Mouse (Mus musculus): ENCODE data around the gene Tfe3. TPM values are rescaled to one million over a fixed set of nuclear protein-coding genes. Genes with fewer than 3 reads are reported as not detected.
"Not testable (repeated sequence)": the region's sequence is repeated elsewhere in the genome, so short reads cannot be mapped to it uniquely, and the experiment has no call there.

The Tfe3 gene
- polyA plus RNA-seq (2015; fragmentation: Nextera tagmentation; extraction: Ambion mirVana) = 19.1 TPM in 2 replicates

DNA sequence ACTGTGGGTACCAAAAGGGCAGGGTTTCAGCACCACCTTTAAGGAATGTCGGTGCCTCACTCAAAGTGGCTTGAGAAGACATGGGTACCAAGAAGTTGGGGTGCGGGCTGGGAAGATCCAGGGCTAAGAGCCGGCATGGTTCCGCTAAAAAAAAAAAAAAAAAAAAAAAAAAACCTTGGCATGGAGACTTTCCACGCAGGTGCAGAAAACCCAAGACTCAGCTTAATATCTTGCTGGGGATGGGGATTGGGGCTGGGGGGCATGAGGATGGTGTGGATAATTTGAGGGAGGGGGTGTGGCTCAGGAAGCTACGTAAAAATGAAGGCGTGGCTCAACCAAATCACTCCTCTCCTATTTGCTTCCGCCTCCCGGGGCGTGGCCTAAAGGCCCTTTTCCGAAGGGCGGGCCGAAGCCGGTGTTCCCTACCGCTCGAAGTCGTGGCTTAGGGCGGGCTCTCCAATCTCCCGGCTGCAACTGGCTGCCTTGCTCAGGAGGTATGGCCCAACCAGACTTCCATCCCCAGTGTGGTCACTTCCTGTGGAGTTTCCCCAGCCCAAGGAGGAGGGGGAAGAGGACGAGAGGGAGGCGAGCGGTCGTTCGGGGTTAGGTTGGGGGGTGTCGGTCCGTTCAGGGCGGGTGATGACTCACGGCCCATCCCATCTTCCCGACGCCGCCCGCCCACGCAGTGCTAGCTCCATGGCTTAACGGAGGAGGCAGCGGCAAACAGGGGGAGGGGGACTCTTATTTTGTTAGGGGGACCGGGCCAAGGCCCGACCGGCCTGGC is at the start of gene Tfe3:
Gene Tfe3 (plus strand): TSS at position 424 of the 784 bp plus-strand sequence.
- Histone ChIP-seq H3K4me3 (ENCODE audit: low read length) (peak within 1 kb of the TSS; percentile 66), H3K9ac (ENCODE audit: low read length) (peak within 1 kb of the TSS; percentile 75), H3K4me1 (ENCODE audit: control insufficient read depth, insufficient read depth, low read length) (peaks cover 11% of the 10 kb centered on the region), H3K27ac (ENCODE audit: low read length) (peak within 1 kb of the TSS; percentile 82), H3K4me2 (ENCODE audit: low read depth, low read length) (peak within 1 kb of the TSS; percentile 58), H3K9me3 (replicated peaks; ENCODE audit: control insufficient read depth, low read length) (no peaks in the 10 kb centered on the region), H3K27me3 (ENCODE audit: control insufficient read depth, insufficient read depth, low read length) (no peaks in the 10 kb centered on the region), H3K36me3 (ENCODE audit: control insufficient read depth, insufficient read depth) (peaks cover 3% of the 10 kb centered on the region; the same call in 1 of the 2 replicates)
- WGBS = 15% methylated on average over 38 of the region's 38 CpGs
- peak; percentile 95 for ATAC-seq (replicated peaks; ENCODE audit: extremely low read depth, insufficient read depth, low FRiP score)

DNA sequence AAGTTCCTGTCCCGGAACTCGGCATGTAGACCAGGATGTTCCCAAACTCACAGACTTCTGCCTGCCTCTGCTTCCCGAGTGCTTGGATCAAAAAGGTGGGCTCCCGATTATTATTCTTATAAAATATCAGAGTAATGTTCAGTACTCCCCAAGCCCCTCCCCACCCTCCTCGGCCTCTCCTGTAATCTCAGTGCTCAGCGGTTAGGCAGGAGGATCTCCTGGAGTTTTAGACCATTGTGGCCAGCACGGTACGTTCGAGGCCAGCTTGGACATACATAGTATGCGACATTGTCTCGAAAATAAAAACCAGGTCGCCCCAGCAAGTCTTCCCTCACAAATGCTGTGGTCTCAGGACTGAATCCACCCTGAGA is 48.6 kb upstream of the Tfe3 start:
- peak overlapping the region; percentile 62 for H3K4me2 ChIP-seq (ENCODE audit: low read depth, low read length)
- WGBS = 32% methylated on average over 5 of the region's 12 CpGs
- H3K9ac ChIP-seq (ENCODE audit: low read length) = peak overlapping the region; percentile 58
- H3K27ac ChIP-seq (ENCODE audit: low read length); H3K9me3 ChIP-seq (replicated peaks; ENCODE audit: control insufficient read depth, low read length); H3K4me1 ChIP-seq (ENCODE audit: control insufficient read depth, insufficient read depth, low read length); ATAC-seq (replicated peaks; ENCODE audit: extremely low read depth, insufficient read depth, low FRiP score); H3K27me3 ChIP-seq (ENCODE audit: control insufficient read depth, insufficient read depth, low read length); H3K36me3 ChIP-seq (ENCODE audit: control insufficient read depth, insufficient read depth): not testable (repeated sequence)
- H3K4me3 ChIP-seq (ENCODE audit: low read length) = peak overlapping the region; percentile 46

DNA sequence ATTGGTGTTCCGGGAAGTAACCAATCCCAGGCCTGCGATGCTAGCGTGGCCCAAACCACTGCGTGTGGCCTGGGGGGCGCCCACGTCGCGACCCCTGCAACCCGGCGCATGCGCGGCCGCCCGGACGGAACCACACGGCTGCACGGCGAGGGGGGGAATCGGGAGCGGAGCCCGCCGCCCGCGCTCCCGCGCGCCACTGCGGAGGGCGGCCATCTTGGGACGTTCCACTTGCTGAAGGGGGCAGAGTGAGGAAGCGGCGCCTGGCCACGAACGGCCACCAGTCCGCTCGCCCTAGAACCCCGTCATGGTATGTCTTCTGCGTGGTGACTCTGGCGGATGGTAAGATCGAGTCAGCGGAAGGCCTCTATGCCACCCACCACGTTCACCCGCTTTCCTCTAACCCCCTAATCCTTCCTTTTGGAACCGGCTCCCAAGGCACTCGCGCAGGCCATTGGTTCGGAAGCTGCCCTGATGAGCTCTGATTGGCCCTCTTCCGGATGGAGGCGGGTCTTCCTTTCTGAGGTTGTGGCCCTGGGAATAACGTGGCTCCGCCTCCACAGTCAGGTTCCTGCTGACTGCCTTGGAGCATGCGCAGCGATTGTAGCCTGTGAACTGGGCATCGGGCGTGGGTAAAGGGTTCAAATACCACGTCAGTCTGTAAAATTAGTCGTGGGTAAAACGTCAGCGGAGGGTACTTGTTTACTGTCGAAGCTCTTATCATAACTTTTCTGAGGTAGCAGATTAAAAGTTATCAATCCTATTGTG is 48.0 kb upstream of the Tfe3 start, which contains the start of gene Wdr45:
Gene Wdr45 (plus strand): TSS at position 199 of the 765 bp plus-strand sequence.
- H3K27ac ChIP-seq (ENCODE audit: low read length); H3K36me3 ChIP-seq (ENCODE audit: control insufficient read depth, insufficient read depth); H3K27me3 ChIP-seq (ENCODE audit: control insufficient read depth, insufficient read depth, low read length); H3K4me1 ChIP-seq (ENCODE audit: control insufficient read depth, insufficient read depth, low read length); H3K9me3 ChIP-seq (replicated peaks; ENCODE audit: control insufficient read depth, low read length): not testable (repeated sequence)
- 9% methylated on average over 36 of the region's 60 CpGs for WGBS
- ATAC-seq (replicated peaks; ENCODE audit: extremely low read depth, insufficient read depth, low FRiP score) = peak; percentile 96
- peak within 1 kb of the TSS; percentile 62 for H3K4me2 ChIP-seq (ENCODE audit: low read depth, low read length)
- H3K4me3 ChIP-seq (ENCODE audit: low read length) = peak within 1 kb of the TSS; percentile 46
- peak within 1 kb of the TSS; percentile 58 for H3K9ac ChIP-seq (ENCODE audit: low read length)

DNA sequence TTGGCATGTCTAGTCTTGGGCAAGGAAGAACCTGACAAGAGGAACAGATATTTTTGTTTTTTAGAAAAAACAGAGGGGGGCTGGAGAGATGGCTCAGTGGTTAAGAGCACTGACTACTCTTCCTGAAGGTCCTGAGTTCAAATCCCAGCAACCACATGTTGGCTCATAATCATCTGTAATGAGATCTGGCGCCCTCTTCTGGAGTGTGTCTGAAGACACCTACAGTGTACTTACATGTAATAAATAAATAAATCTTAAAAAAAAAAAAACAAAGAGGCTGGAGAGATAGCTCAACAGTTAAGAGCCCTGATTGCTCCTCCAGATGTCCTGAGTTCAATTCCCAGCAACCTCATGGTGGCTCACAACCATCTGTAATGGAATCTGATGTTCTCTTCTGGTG is 46.3 kb upstream of the Tfe3 start:
- not testable (repeated sequence) for H3K4me3 ChIP-seq (ENCODE audit: low read length); H3K4me2 ChIP-seq (ENCODE audit: low read depth, low read length); ATAC-seq (replicated peaks; ENCODE audit: extremely low read depth, insufficient read depth, low FRiP score); H3K27me3 ChIP-seq (ENCODE audit: control insufficient read depth, insufficient read depth, low read length); H3K9ac ChIP-seq (ENCODE audit: low read length); H3K9me3 ChIP-seq (replicated peaks; ENCODE audit: control insufficient read depth, low read length); H3K4me1 ChIP-seq (ENCODE audit: control insufficient read depth, insufficient read depth, low read length); H3K36me3 ChIP-seq (ENCODE audit: control insufficient read depth, insufficient read depth); H3K27ac ChIP-seq (ENCODE audit: low read length)
- 35% methylated on average over 1 of the region's 1 CpGs for WGBS

DNA sequence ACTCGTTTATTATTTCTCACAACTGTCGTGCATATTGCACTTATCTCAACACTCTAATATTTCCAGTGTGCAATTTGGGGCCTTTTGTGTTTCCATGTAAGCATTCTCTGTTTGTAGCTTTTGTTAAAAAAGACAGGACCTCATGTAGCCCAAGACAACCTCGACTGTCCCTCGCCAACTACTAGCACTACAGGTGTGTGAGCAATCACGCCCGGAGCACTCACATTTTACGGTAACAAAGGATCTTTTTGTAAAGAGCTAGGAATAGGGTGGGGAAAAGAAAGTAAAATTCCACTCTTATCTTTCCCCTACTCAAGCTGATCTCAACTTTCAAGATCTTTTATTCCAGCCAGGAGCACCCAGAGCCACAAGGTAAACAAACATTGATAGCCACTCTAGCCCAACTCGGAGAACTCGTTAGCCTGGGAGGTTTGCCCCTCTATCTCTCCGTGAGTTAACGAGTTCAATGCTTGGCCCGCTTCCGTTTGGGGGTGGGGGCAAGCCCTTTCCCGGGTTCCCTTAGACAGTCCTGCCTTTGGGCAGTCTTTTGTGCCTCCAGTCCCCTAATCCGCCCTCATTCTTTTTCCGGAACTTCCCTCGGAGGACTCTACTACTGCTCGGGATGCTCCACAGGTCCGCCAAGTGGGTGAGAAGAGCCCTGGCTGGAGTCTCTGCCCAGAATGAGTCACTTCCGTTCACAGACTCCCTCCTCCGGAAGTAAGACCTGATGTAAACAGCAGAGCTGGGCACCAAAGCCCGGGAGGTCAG is 40.7 kb upstream of the Tfe3 start, which contains the start of gene Gm45208:
Gene Gm45208 (plus strand): TSS at position 732 of the 768 bp plus-strand sequence.
- Histone ChIP-seq H3K4me3 (ENCODE audit: low read length) (peak within 1 kb of the TSS; percentile 57), H3K9me3 (replicated peaks; ENCODE audit: control insufficient read depth, low read length) (no peaks in the 10 kb centered on the region), H3K27ac (ENCODE audit: low read length) (peak within 1 kb of the TSS; percentile 92), H3K27me3 (ENCODE audit: control insufficient read depth, insufficient read depth, low read length) (no peaks in the 10 kb centered on the region), H3K4me2 (ENCODE audit: low read depth, low read length) (peak within 1 kb of the TSS; percentile 75), H3K36me3 (ENCODE audit: control insufficient read depth, insufficient read depth) (peaks cover 8% of the 10 kb centered on the region; the same call in 1 of the 2 replicates), H3K4me1 (ENCODE audit: control insufficient read depth, insufficient read depth, low read length) (0 out of 2 replicates have a peak, but pooled peaks cover 2% of the 10 kb centered on the region), H3K9ac (ENCODE audit: low read length) (peak within 1 kb of the TSS; percentile 77)
- 20% methylated on average over 22 of the region's 22 CpGs for WGBS
- ATAC-seq (replicated peaks; ENCODE audit: extremely low read depth, insufficient read depth, low FRiP score) = peak; percentile 85

DNA sequence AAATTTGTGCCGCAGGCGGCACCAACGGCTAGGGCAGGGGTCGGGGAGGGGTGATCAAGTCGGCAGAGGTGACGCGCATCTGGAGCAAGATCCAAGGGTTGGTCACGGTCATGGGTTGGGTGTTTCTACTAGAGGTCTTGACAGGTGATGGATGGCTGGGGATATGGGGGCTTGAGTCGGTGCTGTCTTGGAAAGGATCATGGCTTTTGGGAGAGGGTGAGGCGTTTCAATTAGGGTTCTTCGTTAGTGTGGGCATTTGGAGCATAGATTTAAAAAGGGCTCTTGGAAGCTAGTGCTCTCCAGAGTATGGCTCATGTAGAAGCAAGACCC is 40.1 kb upstream of the Tfe3 start:
- Histone ChIP-seq H3K4me2 (ENCODE audit: low read depth, low read length) (peak overlapping the region; percentile 75), H3K27me3 (ENCODE audit: control insufficient read depth, insufficient read depth, low read length) (no peaks in the 10 kb centered on the region), H3K27ac (ENCODE audit: low read length) (peak overlapping the region; percentile 92), H3K4me1 (ENCODE audit: control insufficient read depth, insufficient read depth, low read length) (0 out of 2 replicates have a peak, but pooled peaks cover 2% of the 10 kb centered on the region), H3K4me3 (ENCODE audit: low read length) (peak overlapping the region; percentile 57), H3K9ac (ENCODE audit: low read length) (peak overlapping the region; percentile 77), H3K9me3 (replicated peaks; ENCODE audit: control insufficient read depth, low read length) (no peaks in the 10 kb centered on the region), H3K36me3 (ENCODE audit: control insufficient read depth, insufficient read depth) (peaks cover 11% of the 10 kb centered on the region)
- 21% methylated on average over 11 of the region's 11 CpGs for WGBS
- no peak for ATAC-seq (replicated peaks; ENCODE audit: extremely low read depth, insufficient read depth, low FRiP score)

DNA sequence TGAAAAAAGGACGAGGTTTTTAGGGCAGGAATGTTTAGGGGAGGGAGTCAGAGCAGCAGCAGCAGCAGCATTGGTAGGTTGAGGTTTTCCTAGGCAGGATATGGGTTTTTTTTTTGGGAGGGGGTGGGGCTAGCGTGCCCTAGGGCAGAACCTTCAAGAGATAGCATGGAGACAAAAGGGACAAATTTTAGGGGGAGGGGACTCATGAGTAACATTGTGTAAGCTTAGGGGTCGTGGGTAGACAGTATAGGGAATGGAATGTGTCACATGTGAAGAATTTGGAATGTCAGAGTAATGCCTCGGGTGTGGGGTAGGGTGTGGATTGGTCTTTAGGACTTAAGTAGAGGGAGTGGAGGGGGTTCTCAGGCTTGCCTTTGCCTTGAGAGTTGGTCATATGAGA is 39.7 kb upstream of the Tfe3 start:
- Histone ChIP-seq H3K27me3 (ENCODE audit: control insufficient read depth, insufficient read depth, low read length) (no peaks in the 10 kb centered on the region), H3K36me3 (ENCODE audit: control insufficient read depth, insufficient read depth) (peaks cover 11% of the 10 kb centered on the region), H3K4me2 (ENCODE audit: low read depth, low read length) (peak overlapping the region; percentile 75), H3K9me3 (replicated peaks; ENCODE audit: control insufficient read depth, low read length) (no peaks in the 10 kb centered on the region), H3K4me3 (ENCODE audit: low read length) (peak overlapping the region; percentile 57), H3K4me1 (ENCODE audit: control insufficient read depth, insufficient read depth, low read length) (0 out of 2 replicates have a peak, but pooled peaks cover 2% of the 10 kb centered on the region), H3K27ac (ENCODE audit: low read length) (peak overlapping the region; percentile 92), H3K9ac (ENCODE audit: low read length) (peak overlapping the region; percentile 77)
- WGBS = 12% methylated on average over 4 of the region's 4 CpGs
- no peak for ATAC-seq (replicated peaks; ENCODE audit: extremely low read depth, insufficient read depth, low FRiP score)

DNA sequence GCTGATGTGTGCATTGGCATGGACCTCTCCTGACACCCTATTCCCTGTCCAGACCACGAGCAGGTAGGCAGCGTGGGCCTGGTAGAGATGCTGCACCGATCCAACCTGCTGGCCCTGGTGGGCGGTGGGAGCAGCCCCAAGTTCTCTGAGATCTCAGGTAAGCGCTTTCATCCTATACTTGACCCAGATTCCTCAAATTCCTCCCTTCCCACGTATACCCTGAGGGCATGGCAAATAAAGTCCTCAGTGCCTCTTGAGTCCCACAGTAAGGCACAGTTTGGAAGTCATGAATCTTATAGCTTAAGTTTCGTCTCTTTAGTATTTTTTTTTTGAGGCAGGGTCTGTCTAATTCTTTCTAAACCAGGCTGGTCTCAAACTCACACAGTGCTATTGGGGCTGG is 38.2 kb upstream of the Tfe3 start:
- no peak overlapping the region for H3K4me3 ChIP-seq (ENCODE audit: low read length)
- WGBS = 78% methylated on average over 7 of the region's 7 CpGs
- no peak overlapping the region for H3K27ac ChIP-seq (ENCODE audit: low read length)
- H3K4me1 ChIP-seq (ENCODE audit: control insufficient read depth, insufficient read depth, low read length) = 0 out of 2 replicates have a peak, but pooled peaks cover 2% of the 10 kb centered on the region
- ATAC-seq (replicated peaks; ENCODE audit: extremely low read depth, insufficient read depth, low FRiP score) = no peak
- H3K36me3 ChIP-seq (ENCODE audit: control insufficient read depth, insufficient read depth) = peaks cover 11% of the 10 kb centered on the region
- no peaks in the 10 kb centered on the region for H3K27me3 ChIP-seq (ENCODE audit: control insufficient read depth, insufficient read depth, low read length)
- H3K9ac ChIP-seq (ENCODE audit: low read length) = no peak overlapping the region
- no peaks in the 10 kb centered on the region for H3K9me3 ChIP-seq (replicated peaks; ENCODE audit: control insufficient read depth, low read length)
- H3K4me2 ChIP-seq (ENCODE audit: low read depth, low read length) = no peak overlapping the region

Measured in heart, embryonic 16.5 days (tissue).